Mouse (Mus musculus) erythroid progenitor cell, adult 5-6 weeks (primary cell): ENCODE data around the gene Slc24a4. TPM values are rescaled to one million over a fixed set of nuclear protein-coding genes. Genes with fewer than 3 reads are reported as not detected.
"Not testable (repeated sequence)": the region's sequence is repeated elsewhere in the genome, so short reads cannot be mapped to it uniquely, and the experiment has no call there.

ENCODE experiments used
- ATAC-seq: replicated peaks from 2 replicates; pipeline ENCODE4 v1.8.0; 2016; ENCODE audit warnings: moderate number of reproducible peaks, mild to moderate bottlenecking, moderate TSS enrichment, inconsistent platforms; ENCODE audit not compliant: poor library complexity, low FRiP score, severe bottlenecking
- total RNA-seq, 2 experiments: library from RNA; stranded (forward) in 1 of 2; stranded (reverse) in 1 of 2; fragments of 150-400 nt in 1 of 2; fragments of 186-747, 209-891 nt in 1 of 2; gene quantifications; 2 replicates each; pipeline versions ENCODE4 v1.2.3 to v1.2.4; 2015 to 2017; ENCODE audit warnings: low replicate concordance in 2 of 2

Slc24a4 gene
- total RNA-seq, 2 experiments from 2014 or later, result not detected

- ATAC-seq, result no peak
Observed at GRCm38 (mm10) chr12:102154815-102155214, 26.3 kb downstream of the Slc24a4 start.

- ATAC-seq, result no peak
Observed at GRCm38 (mm10) chr12:102164632-102165031, 36.1 kb downstream of the Slc24a4 start.

- no peak for ATAC-seq
Observed at GRCm38 (mm10) chr12:102166691-102167261, 38.2 kb downstream of the Slc24a4 start.

- no peak for ATAC-seq
Observed at GRCm38 (mm10) chr12:102167302-102167701, 38.8 kb downstream of the Slc24a4 start.

GRCm38 (mm10) chr12:102172746-102173145 lies 44.2 kb downstream of the Slc24a4 start:
- no peak for ATAC-seq

GRCm38 (mm10) chr12:102173345-102173744 lies 44.8 kb downstream of the Slc24a4 start:
- no peak for ATAC-seq

GRCm38 (mm10) chr12:102180371-102181074 lies 52.0 kb downstream of the Slc24a4 start:
- ATAC-seq, result no peak

GRCm38 (mm10) chr12:102181799-102182357 lies 53.3 kb downstream of the Slc24a4 start:
- ATAC-seq, result peak; percentile 66

GRCm38 (mm10) chr12:102182621-102183020 lies 54.1 kb downstream of the Slc24a4 start:
- no peak for ATAC-seq

- ATAC-seq, result no peak
Observed at GRCm38 (mm10) chr12:102183201-102183600, 54.7 kb downstream of the Slc24a4 start.

GRCm38 (mm10) chr12:102190820-102191219 lies 62.3 kb downstream of the Slc24a4 start:
- no peak for ATAC-seq

GRCm38 (mm10) chr12:102201516-102201915 lies 73.0 kb downstream of the Slc24a4 start:
- no peak for ATAC-seq

- ATAC-seq, result no peak
Observed at GRCm38 (mm10) chr12:102202901-102203300, 74.4 kb downstream of the Slc24a4 start.

- ATAC-seq, result no peak
Observed at GRCm38 (mm10) chr12:102206471-102206870, 77.9 kb downstream of the Slc24a4 start.

- ATAC-seq, result no peak
Observed at GRCm38 (mm10) chr12:102207245-102207644, 78.7 kb downstream of the Slc24a4 start.

GRCm38 (mm10) chr12:102210801-102211200 lies 82.3 kb downstream of the Slc24a4 start:
- ATAC-seq, result no peak

GRCm38 (mm10) chr12:102223404-102223803 lies 94.9 kb downstream of the Slc24a4 start:
- no peak for ATAC-seq

GRCm38 (mm10) chr12:102224112-102224511 lies 95.6 kb downstream of the Slc24a4 start:
- not testable (repeated sequence) for ATAC-seq

GRCm38 (mm10) chr12:102225165-102225564 lies 96.6 kb downstream of the Slc24a4 start:
- ATAC-seq, result no peak

- no peak for ATAC-seq
Observed at GRCm38 (mm10) chr12:102235551-102235950, 107.0 kb downstream of the Slc24a4 start.

GRCm38 (mm10) chr12:102236317-102236716 lies 107.8 kb downstream of the Slc24a4 start:
- no peak for ATAC-seq
